Mouse (Mus musculus) heart, embryonic 11.5 days (tissue): ENCODE measurements around the gene Pls3. TPM values are rescaled to one million over a fixed set of nuclear protein-coding genes. Genes with fewer than 3 reads are reported as not detected.
"Not testable (repeated sequence)": the region's sequence is repeated elsewhere in the genome, so short reads cannot be mapped to it uniquely, and the experiment has no call there.

ENCODE experiments used
- ATAC-seq: fragments of 200-750 bp; cut with Nextera tagmentation; replicated peaks from 2 replicates; pipeline ENCODE4 v1.8.0; 2017; ENCODE audit warnings: moderate library complexity; ENCODE audit not compliant: insufficient number of reproducible peaks, low FRiP score, low TSS enrichment
- H3K27ac ChIP-seq: fragments of 300-500 bp; sonication (generic); 2 replicates; pipeline ENCODE4 v1.5.1; 2014; ENCODE audit warnings: mild to moderate bottlenecking, low read depth, low read length
- H3K27me3 ChIP-seq: fragments of 300-500 bp; sonication (generic); 2 replicates; pipeline ENCODE4 v1.6.1; 2014; ENCODE audit warnings: mild to moderate bottlenecking, low read length, mixed read lengths; ENCODE audit not compliant: control insufficient read depth, insufficient read depth
- H3K36me3 ChIP-seq: fragments of 300-500 bp; sonication (generic); 2 replicates; pipeline ENCODE4 v1.6.1; 2014; ENCODE audit warnings: mild to moderate bottlenecking, low read length, moderate library complexity, mixed read lengths; ENCODE audit not compliant: control insufficient read depth, insufficient read depth
- H3K4me1 ChIP-seq: fragments of 300-500 bp; sonication (generic); 2 replicates; pipeline ENCODE4 v1.6.1; 2014; ENCODE audit warnings: low read length; ENCODE audit not compliant: control insufficient read depth, insufficient read depth
- H3K4me2 ChIP-seq: fragments of 300-500 bp; sonication (generic); 2 replicates; pipeline ENCODE4 v1.6.1; 2014; ENCODE audit warnings: mild to moderate bottlenecking, moderate library complexity
- H3K4me3 ChIP-seq: fragments of 300-500 bp; sonication (generic); 2 replicates; pipeline ENCODE4 v1.5.1; 2014; ENCODE audit warnings: low read depth, low read length
- H3K9ac ChIP-seq: fragments of 300-500 bp; sonication (generic); 2 replicates; pipeline ENCODE4 v1.6.1; 2014; ENCODE audit warnings: mild to moderate bottlenecking, low read depth, low read length, moderate library complexity
- H3K9me3 ChIP-seq: fragments of 300-500 bp; sonication (generic); replicated peaks from 2 replicates; pipeline ENCODE4 v1.6.1; 2016; ENCODE audit warnings: low read length; ENCODE audit not compliant: control insufficient read depth
- WGBS: fragments of 180-500 bp; shearing (Covaris S2); extraction: QIAGEN DNeasy Blood & Tissue Kit; methylation state at CpG from one replicate; pipeline ENCODE4 v1.1.7; 2014; ENCODE audit not compliant: insufficient replicate concordance; 5-methylcytosine and 5-hydroxymethylcytosine counted together
- polyA plus RNA-seq: library from polyadenylated mRNA; unstranded; fragments of >200 nt; fragmentation: Nextera tagmentation; extraction: Ambion mirVana; gene quantifications from 2 replicates; pipeline ENCODE4 v1.2.1, GENCODE M21; 2014

Gene Pls3
- polyA plus RNA-seq, 1 experiment from 2014 or later: 72.9 TPM

DNA sequence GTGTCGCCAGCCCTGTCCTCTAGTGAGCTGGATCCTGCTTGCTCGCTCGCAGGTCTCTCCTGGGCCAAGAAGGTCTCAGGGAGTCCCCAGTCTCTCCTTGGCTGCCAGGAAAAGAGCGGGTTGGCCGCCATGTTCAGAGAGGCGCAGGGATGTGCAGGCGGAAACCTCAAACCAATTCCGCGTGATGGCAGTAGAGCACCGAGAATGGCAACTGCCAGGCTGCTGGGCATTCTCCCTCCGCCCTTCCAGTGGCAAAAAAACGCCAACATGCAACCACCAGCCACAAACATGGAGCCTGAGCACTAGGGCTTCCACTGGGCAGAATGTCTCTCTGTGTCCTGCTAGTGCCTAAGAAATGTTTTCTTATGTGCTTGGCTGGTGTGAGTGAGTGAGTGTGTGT, 115.9 kb downstream of the Pls3 start:
- not testable (repeated sequence) for H3K4me1 ChIP-seq, H3K27ac ChIP-seq, H3K4me2 ChIP-seq, H3K9ac ChIP-seq, ATAC-seq, H3K9me3 ChIP-seq, H3K4me3 ChIP-seq, H3K27me3 ChIP-seq, H3K36me3 ChIP-seq
- 74% methylated on average over 12 of the region's 12 CpGs for WGBS

DNA sequence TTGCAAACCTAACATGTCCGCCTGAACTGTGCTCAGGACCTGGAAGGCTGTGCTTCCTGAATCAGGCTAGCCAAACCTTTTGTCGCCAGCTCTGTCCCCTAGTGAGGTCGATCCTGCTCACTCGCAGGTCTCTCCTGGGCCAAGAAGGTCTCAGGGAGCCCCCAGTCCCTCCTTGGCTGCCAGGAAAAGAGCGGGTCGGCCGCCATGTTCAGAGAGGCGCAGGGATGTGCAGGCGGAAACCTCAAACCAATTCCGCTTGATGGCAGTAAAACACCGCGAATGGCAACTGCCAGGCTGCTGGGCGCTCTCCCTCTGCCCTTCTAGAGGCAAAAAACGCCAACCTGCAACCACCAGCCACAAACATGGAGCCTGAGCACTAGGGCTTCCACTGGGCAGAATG, 117.0 kb downstream of the Pls3 start:
- 60% methylated on average over 14 of the region's 14 CpGs for WGBS
- H3K27ac ChIP-seq: not testable (repeated sequence)

DNA sequence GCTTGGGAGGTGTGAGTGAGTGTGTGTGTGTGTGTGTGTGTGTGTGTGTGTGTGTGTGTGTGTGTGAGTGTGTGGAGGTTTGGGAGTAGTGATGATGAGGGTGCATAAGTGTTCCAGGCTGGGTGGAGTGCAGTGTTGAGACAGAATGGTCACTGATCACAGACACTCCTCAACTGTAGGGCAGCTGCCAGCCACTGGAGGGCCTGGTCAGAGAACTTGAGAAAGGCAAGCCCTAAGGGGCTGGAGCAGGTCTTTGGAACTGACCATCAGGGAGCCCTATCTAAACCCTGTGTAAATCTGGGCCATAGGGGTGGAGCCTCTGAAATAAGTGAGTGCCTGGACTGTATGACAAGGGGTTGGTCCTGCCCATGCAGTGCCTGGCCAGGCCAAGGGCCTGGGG, 120.5 kb downstream of the Pls3 start:
- H3K4me2 ChIP-seq, H3K27ac ChIP-seq, H3K4me1 ChIP-seq, H3K36me3 ChIP-seq, H3K9ac ChIP-seq, H3K27me3 ChIP-seq, H3K4me3 ChIP-seq, ATAC-seq, H3K9me3 ChIP-seq: not testable (repeated sequence)

More for the DNA sequence above, 117.0 kb downstream of the Pls3 start:
- not testable (repeated sequence) for H3K27me3 ChIP-seq, ATAC-seq, H3K36me3 ChIP-seq, H3K4me3 ChIP-seq, H3K4me1 ChIP-seq, H3K9me3 ChIP-seq, H3K9ac ChIP-seq, H3K4me2 ChIP-seq

DNA sequence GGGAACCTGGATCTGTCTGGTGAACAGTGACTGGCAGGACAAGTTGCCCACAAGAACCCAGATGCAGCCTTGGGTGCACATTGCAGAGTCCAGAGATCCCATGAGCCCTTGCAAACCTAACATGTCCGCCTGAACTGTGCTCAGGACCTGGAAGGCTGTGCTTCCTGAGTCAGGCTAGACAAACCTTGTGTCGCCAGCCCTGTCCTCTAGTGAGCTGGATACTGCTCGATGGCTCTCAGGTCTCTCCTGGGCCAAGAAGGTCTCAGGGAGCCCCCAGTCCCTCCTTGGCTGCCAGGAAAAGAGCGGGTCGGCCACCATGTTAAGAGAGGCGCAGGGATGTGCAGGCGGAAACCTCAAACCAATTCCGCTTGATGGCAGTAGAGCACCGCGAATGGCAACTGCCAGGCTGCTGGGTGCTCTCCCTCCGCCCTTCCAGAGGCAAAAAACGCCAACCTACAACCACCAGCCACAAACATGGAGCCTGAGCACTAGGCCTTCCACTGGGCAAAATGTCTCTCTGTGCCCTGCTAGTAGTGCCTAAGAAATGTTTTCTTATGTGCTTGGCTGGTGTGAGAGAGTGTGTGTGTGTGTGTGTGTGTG, 124.8 kb downstream of the Pls3 start:
- not testable (repeated sequence) for H3K4me1 ChIP-seq, H3K9me3 ChIP-seq, H3K9ac ChIP-seq, H3K27me3 ChIP-seq, H3K4me3 ChIP-seq, ATAC-seq, H3K36me3 ChIP-seq, H3K27ac ChIP-seq, H3K4me2 ChIP-seq
- WGBS: 29% methylated on average over 1 of the region's 12 CpGs

DNA sequence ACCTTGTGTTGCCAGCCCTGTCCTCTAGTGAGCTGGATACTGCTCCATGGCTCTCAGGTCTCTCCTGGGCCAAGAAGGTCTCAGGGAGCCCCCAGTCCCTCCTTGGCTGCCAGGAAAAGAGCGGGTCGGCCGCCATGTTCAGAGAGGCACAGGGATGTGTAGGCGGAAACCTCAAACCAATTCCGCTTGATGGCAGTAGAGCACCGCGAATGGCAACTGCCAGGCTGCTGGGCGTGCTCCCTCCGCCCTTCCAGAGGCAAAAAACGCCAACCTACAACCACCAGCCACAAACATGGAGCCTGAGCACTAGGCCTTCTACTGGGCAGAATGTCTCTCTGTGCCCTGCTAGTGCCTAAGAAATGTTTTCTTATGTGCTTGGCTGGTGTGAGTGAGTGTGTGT, 125.7 kb downstream of the Pls3 start:
- H3K4me1 ChIP-seq, H3K27ac ChIP-seq, H3K9me3 ChIP-seq, H3K36me3 ChIP-seq, H3K4me3 ChIP-seq, ATAC-seq, H3K9ac ChIP-seq, H3K27me3 ChIP-seq, H3K4me2 ChIP-seq: not testable (repeated sequence)
- WGBS: 63% methylated on average over 9 of the region's 10 CpGs

DNA sequence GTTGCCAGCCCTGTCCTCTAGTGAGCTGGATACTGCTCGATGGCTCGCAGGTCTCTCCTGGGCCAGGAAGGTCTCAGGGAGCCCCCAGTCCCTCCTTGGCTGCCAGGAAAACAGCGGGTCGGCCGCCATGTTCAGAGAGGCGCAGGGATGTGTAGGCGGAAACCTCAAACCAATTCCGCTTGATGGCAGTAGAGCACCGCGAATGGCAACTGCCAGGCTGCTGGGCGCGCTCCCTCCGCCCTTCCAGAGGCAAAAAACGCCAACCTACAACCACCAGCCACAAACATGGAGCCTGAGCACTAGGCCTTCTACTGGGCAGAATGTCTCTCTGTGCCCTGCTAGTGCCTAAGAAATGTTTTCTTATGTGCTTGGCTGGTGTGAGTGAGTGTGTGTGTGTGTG, 130.5 kb downstream of the Pls3 start:
- 83% methylated on average over 13 of the region's 14 CpGs for WGBS
- H3K9ac ChIP-seq, H3K36me3 ChIP-seq, H3K4me3 ChIP-seq, H3K27ac ChIP-seq, H3K4me2 ChIP-seq, H3K9me3 ChIP-seq, ATAC-seq, H3K4me1 ChIP-seq, H3K27me3 ChIP-seq: not testable (repeated sequence)

DNA sequence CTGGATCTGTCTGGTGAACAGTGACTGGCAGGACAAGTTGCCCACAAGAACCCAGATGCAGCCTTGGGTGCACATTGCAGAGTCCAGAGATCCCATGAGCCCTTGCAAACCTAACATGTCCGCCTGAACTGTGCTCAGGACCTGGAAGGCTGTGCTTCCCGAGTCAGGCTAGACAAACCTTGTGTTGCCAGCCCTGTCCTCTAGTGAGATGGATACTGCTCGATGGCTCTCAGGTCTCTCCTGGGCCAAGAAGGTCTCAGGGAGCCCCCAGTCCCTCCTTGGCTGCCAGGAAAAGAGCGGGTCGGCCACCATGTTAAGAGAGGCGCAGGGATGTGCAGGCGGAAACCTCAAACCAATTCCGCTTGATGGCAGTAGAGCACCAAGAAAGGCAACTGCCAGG, 135.5 kb downstream of the Pls3 start:
- 74% methylated on average over 2 of the region's 8 CpGs for WGBS
- H3K27me3 ChIP-seq, H3K36me3 ChIP-seq, H3K9ac ChIP-seq, H3K4me3 ChIP-seq, H3K27ac ChIP-seq, H3K4me1 ChIP-seq, ATAC-seq, H3K4me2 ChIP-seq, H3K9me3 ChIP-seq: not testable (repeated sequence)
